Mouse (Mus musculus): ENCODE data around the gene Uqcr11.

- TF ChIP-seq POLR2A (IDR thresholded peaks at IDR 0.05; ENCODE audit: borderline replicate concordance, control insufficient read depth, low read depth, low read length): no peak
- TF ChIP-seq CTCF (IDR thresholded peaks at IDR 0.05; ENCODE audit: control insufficient read depth, insufficient read depth, low read length): no peak
These were observed 11.2 kb upstream of the Uqcr11 start for GRCm38 (mm10) chr10:80417841-80418240.
